Mouse (Mus musculus) stomach, embryonic 15.5 days (tissue): Measurements from ENCODE around the gene Xrra1. TPM values are rescaled to one million over a fixed set of nuclear protein-coding genes. Genes with fewer than 3 reads are reported as not detected.
A peak's percentile ranks its signal among the peaks of the same experiment; 100 is the strongest.
"Not testable (repeated sequence)": the region's sequence is repeated elsewhere in the genome, so short reads cannot be mapped to it uniquely, and the experiment has no call there.

Source experiments
- ATAC-seq: fragments of 200-750 bp; cut with Nextera tagmentation; 2 replicates; pipeline ENCODE4 v1.8.0; 2017; ENCODE audit warnings: low read depth, moderate number of reproducible peaks, moderate TSS enrichment; ENCODE audit not compliant: insufficient read depth, low FRiP score
- H3K27ac ChIP-seq: fragments of 300-500 bp; sonication (generic); 2 replicates; pipeline ENCODE4 v1.5.1; 2015; ENCODE audit warnings: mild to moderate bottlenecking, inconsistent platforms
- H3K27me3 ChIP-seq: fragments of 300-500 bp; sonication (generic); replicated peaks from 2 replicates; pipeline ENCODE4 v1.6.1; 2015; ENCODE audit warnings: inconsistent platforms
- H3K36me3 ChIP-seq: fragments of 300-500 bp; sonication (generic); 2 replicates; pipeline ENCODE4 v1.6.1; 2015; ENCODE audit warnings: inconsistent platforms
- H3K4me1 ChIP-seq: fragments of 300-500 bp; sonication (generic); 2 replicates; pipeline ENCODE4 v1.6.1; 2015; ENCODE audit warnings: inconsistent platforms
- H3K4me2 ChIP-seq: fragments of 300-500 bp; sonication (generic); 2 replicates; pipeline ENCODE4 v1.6.1; 2015; ENCODE audit warnings: mild to moderate bottlenecking, inconsistent platforms
- H3K4me3 ChIP-seq: fragments of 300-500 bp; sonication (generic); replicated peaks from 2 replicates; pipeline ENCODE4 v1.5.1; 2015; ENCODE audit warnings: inconsistent platforms
- H3K9ac ChIP-seq: fragments of 300-500 bp; sonication (generic); 2 replicates; pipeline ENCODE4 v1.6.1; 2015; ENCODE audit warnings: inconsistent platforms
- H3K9me3 ChIP-seq: fragments of 300-500 bp; sonication (generic); 2 replicates; pipeline ENCODE4 v1.6.1; 2016; ENCODE audit warnings: inconsistent platforms
- WGBS: fragments of 180-500 bp; shearing (Covaris S2); methylation state at CpG from one replicate; pipeline ENCODE4 v1.1.7; 2015; 5-methylcytosine and 5-hydroxymethylcytosine counted together
- polyA plus RNA-seq: library from polyadenylated mRNA; unstranded; fragments of >200 nt; fragmentation: Nextera tagmentation; extraction: Ambion mirVana; gene quantifications from 2 replicates; pipeline ENCODE4 v1.2.1, GENCODE M21; 2015

Xrra1 gene
- polyA plus RNA-seq: 0.21 and 0.35 TPM in 2 replicates

DNA sequence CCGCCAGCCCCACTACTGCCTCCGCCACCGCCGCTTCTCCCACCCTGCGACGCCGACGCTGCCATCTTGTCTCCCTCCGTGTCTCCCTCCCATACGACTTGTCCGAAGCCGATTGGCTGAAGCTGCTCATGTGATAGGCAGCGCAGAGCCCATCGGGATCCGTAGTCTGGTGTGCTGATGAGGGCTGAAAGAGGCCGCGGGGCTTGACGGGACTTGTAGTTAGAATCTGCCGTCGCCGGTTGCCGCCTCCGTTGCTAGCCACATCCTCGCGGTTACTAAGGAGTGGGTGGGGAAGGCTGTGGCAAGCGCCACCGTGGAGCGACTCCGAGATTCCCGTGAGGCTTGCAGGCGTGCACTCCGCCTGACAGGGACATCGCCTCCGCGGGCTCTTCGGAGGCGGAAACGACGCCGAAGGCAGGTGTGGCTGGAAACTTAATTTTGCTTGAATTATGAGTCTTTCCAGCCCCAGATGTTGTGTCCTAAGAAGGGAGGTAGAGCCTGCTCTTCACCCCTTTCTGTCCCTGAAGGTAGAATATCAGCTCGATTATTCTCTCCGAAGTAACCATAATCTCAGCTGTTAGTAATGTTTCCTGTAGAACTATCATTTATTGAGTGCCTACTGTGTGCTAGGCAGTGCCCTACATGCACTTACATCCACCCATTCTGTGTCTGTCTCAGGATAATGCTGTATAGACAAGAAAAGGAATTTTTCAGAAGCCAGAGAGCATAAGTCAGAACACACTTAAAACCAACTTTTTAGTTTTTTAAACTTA, at the start of gene Xrra1:
Xrra1 (plus strand) TSS at position 304 of the 773 bp plus-strand sequence.
- peaks cover 16% of the 10 kb centered on the region for H3K4me1 ChIP-seq
- peak within 1 kb of the TSS; percentile 81 for H3K9ac ChIP-seq
- H3K9me3 ChIP-seq: no peaks in the 10 kb centered on the region
- H3K36me3 ChIP-seq: peaks cover 6% of the 10 kb centered on the region
- under 1% methylated on average over 42 of the region's 42 CpGs for WGBS
- peak within 1 kb of the TSS; percentile 70; the same call in 1 of the 2 replicates for H3K27ac ChIP-seq
- peak within 1 kb of the TSS; percentile 82 for H3K4me2 ChIP-seq
- peak; percentile 98 for ATAC-seq
- H3K4me3 ChIP-seq: peak within 1 kb of the TSS; percentile 88
- no peaks in the 10 kb centered on the region for H3K27me3 ChIP-seq

DNA sequence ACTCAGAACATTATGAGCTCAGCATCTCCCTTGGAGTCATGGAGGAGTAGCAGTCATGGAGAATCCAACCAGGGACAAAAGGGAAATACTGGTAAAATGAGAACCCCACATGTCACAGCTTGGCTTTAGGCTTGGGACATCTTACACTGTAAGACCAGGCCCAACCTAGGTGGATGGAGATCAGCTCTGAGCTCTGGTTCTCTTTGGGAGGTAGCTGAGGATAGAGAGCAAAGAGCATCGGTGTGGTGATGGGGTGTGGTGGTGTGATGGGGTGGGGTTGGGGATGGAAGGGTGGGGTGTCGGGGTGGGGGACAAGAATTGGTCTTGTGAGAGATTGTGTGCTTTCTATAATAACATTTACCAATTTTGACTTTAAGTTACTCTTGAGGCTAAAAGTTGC, 48.1 kb upstream of the Xrra1 start:
- H3K4me1 ChIP-seq: no peaks in the 10 kb centered on the region
- H3K9ac ChIP-seq: no peak overlapping the region
- no peak overlapping the region for H3K27ac ChIP-seq
- H3K9me3 ChIP-seq: no peaks in the 10 kb centered on the region
- no peak for ATAC-seq
- H3K4me3 ChIP-seq: no peak overlapping the region
- WGBS: 62% methylated on average over 2 of the region's 2 CpGs
- H3K4me2 ChIP-seq: no peak overlapping the region
- H3K27me3 ChIP-seq: no peaks in the 10 kb centered on the region
- 0 out of 2 replicates have a peak, but pooled peaks cover 4% of the 10 kb centered on the region for H3K36me3 ChIP-seq

DNA sequence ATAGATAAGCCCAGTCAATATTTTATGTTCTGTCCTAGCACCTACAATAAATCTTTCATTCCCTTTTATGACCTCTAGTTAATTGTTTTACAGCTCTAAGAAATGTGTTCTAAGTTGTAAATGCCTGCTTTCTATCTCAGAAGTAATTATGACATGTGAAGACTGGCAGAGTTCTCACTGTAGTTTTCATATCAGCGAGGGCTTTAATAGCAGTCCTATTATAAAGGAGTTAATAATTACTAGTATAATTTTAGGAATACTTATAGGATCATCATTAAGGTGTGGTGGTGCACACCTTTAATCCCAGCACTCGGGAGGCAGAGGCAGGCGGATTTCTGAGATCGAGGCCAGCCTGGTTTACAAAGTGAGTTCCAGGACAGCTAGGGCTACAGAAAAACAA, 47.3 kb upstream of the Xrra1 start:
- no peak overlapping the region for H3K4me2 ChIP-seq
- no peak overlapping the region for H3K9ac ChIP-seq
- H3K36me3 ChIP-seq: 0 out of 2 replicates have a peak, but pooled peaks cover 4% of the 10 kb centered on the region
- H3K9me3 ChIP-seq: no peaks in the 10 kb centered on the region
- WGBS: 71% methylated on average over 4 of the region's 4 CpGs
- H3K27ac ChIP-seq: no peak overlapping the region
- H3K4me1 ChIP-seq: no peaks in the 10 kb centered on the region
- H3K4me3 ChIP-seq: no peak overlapping the region
- no peaks in the 10 kb centered on the region for H3K27me3 ChIP-seq
- ATAC-seq: no peak

DNA sequence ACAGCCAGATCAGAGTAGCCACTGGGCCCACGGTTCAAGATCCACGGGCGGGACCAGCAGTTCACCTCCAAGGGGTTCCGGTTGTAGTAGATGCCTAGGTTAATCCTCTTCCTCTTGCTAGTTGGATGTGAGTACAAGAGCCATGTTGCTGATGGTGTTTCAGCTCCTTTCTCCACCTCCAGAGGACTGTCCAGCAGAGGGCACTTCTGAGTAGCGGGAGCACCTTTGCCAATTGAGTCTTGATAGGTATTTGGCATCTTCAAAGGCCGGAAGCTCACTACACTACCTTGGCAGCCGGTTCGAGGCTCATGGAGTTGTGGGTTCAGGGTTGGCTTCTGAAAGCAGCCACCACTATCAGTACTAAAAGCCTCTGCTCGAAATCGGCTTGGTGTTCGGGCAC, 45.5 kb upstream of the Xrra1 start:
- H3K4me2 ChIP-seq: no peak overlapping the region
- no peaks in the 10 kb centered on the region for H3K27me3 ChIP-seq
- H3K4me3 ChIP-seq: no peak overlapping the region
- H3K36me3 ChIP-seq: 0 out of 2 replicates have a peak, but pooled peaks cover 4% of the 10 kb centered on the region
- no peak overlapping the region for H3K9ac ChIP-seq
- H3K27ac ChIP-seq: no peak overlapping the region
- H3K4me1 ChIP-seq: no peaks in the 10 kb centered on the region
- no peaks in the 10 kb centered on the region for H3K9me3 ChIP-seq
- no peak for ATAC-seq
- WGBS: 92% methylated on average over 11 of the region's 11 CpGs

DNA sequence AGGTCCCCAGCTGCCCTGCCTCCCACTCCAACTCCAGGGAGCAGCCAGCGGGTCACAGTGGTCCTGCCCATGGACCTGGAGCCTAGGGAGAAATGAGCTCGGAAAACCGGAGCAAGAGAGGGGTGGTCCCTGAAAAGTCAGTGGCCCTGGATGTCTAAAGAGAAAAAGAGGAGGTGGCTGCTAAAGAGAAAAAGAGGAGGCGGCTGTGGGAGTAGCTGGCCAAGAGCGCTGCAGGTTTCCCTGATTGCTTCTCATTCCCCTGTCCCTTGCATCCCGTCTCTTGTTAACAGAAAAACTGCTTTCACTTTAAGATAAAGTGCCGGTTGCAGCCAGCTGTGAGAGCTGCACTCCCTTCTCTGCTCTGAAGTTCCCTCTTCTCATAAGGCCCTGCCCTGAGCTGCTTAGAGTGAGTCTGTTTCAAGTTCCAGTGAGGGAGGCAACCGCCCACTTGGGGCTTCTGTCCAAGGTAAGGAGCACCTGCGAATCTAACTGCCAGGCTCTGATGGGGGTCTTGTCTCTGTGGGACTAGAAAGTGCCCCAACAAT, 40.7 kb upstream of the Xrra1 start:
- not testable (repeated sequence) for H3K4me3 ChIP-seq, H3K9ac ChIP-seq

DNA sequence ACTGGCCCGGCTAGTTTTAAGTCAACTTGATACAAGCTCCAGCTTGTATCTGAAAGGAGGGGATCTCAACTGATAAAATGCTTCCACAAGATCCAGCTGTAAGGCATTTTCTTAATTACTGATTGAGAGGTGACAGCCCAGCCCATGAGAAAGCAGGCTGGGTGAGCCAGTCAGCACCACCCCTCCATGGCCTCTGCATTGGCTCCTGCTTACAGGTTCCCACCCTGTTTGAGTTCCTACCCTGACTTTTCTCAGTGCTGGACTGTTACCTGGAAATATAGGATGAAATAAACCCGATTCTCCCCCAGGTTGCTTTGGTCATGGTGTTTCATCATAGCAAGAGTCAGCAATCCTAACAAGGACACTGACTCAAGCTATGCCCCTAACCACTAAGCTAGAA, 37.0 kb upstream of the Xrra1 start:
- Histone ChIP-seq H3K9ac (no peak overlapping the region), H3K4me3 (no peak overlapping the region), H3K27ac (peak overlapping the region; percentile 6; the same call in 1 of the 2 replicates), H3K4me2 (no peak overlapping the region), H3K27me3 (no peaks in the 10 kb centered on the region), H3K36me3 (no peaks in the 10 kb centered on the region), H3K4me1 (0 out of 2 replicates have a peak, but pooled peaks cover 4% of the 10 kb centered on the region), H3K9me3 (no peaks in the 10 kb centered on the region)
- no peak for ATAC-seq
- 74% methylated on average over 2 of the region's 2 CpGs for WGBS

More for the DNA sequence above, 40.7 kb upstream of the Xrra1 start:
- WGBS: 29% methylated on average over 9 of the region's 9 CpGs
- not testable (repeated sequence) for H3K27me3 ChIP-seq, H3K4me1 ChIP-seq, H3K9me3 ChIP-seq, H3K36me3 ChIP-seq, H3K27ac ChIP-seq
- 0 out of 2 replicates have a peak overlapping the region, but pooled peaks have one; percentile 23 for H3K4me2 ChIP-seq
- ATAC-seq: 0 out of 2 replicates have a peak, but pooled peaks have one; percentile 18

DNA sequence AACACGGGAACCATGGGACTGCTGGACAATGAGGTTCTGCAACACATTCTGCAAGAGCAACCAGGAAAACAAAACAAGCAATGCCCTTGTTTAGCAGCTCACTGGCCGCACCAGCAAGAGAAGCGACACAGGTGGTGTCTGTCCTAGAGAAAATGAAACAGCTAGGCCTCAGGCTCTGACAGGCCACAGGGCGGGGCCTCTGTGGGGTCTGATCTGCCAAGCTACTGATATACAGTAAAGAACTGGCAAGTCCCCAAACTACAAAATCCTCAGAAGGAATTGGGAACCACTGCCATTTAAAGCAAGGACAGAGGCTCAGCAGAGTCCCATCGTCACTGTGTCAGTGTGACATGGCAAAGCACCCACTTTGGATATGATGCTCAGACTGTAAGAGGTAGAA, 36.5 kb upstream of the Xrra1 start:
- Histone ChIP-seq H3K36me3 (no peaks in the 10 kb centered on the region), H3K4me1 (0 out of 2 replicates have a peak, but pooled peaks cover 4% of the 10 kb centered on the region)
- 0 out of 2 replicates have a peak, but pooled peaks have one; percentile 59 for ATAC-seq

DNA sequence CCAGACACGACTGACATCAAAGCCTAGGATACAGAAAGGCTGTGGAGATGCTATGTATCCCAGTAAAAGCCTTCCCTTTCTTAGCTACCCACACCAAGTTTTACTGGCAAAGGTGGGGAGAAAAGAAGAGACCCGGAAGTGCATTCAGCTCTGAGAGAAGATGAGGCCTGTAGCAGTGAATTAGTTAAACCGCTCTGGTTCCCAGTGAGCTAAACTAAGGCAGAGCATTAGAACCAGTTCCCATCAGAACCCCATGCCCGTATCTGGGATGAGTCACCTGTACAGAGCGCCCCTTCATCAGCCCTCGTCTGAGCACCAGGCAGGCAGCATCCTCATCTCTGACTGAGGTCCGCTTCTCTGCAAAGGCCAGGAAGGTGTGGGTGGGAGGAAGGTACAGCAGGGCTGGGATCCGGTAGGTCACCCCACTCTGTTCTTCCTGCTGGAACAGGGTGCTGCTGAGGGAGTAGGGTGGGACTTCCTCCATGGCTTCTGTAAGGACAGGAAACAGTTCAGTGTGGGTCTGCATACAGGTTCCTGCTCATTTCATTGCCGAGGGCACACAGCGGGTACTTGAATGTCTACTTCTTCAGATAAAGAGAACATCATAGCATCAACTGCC, 35.8 kb upstream of the Xrra1 start:
- H3K27ac ChIP-seq: no peak overlapping the region

More for the DNA sequence above, 36.5 kb upstream of the Xrra1 start:
- Histone ChIP-seq H3K27ac (peak overlapping the region; percentile 6; the same call in 1 of the 2 replicates), H3K4me2 (no peak overlapping the region), H3K9ac (no peak overlapping the region), H3K4me3 (no peak overlapping the region), H3K27me3 (no peaks in the 10 kb centered on the region), H3K9me3 (no peaks in the 10 kb centered on the region)
- 57% methylated on average over 5 of the region's 5 CpGs for WGBS

DNA sequence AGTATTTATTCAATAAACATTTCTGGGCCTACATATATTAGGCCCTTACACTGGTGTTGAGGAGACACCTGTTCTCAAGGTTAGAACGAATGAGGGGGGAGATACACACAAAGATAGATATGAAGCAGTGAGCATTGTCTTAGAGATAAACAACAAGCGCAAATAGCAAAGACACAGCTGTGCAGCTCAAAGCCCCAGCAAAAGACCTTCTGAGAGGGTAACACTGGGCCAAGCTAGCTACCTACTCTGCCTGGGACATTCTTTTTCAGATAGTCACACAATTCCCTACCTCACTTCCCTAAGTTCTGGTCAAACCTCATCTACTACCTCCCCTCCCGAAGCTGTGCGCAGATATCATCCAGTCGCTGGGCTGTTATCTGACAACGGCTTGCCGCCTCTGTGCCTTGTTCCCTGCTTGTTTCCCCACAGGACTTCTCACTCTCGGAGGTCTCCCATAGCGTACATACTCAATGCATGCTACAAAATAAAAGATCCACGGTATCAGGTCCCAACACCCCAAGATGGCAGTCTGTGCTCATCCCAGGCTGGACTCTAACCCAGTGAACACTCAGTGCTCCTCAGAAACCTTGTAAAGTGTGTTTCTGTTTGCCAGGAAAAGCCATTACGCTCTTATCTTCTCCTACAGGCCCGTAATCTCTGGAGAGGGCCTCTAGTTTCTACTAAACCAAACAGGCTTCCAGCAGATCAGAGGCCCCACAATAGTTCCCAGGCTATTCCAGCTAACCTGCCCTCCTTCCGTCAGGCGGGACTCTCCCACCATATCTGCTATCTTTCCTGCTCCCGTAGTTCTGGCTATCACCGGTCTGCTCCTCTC, 34.0 kb upstream of the Xrra1 start:
- WGBS: 68% methylated on average over 16 of the region's 16 CpGs
- ATAC-seq: peak; percentile 66
- no peaks in the 10 kb centered on the region for H3K27me3 ChIP-seq
- no peaks in the 10 kb centered on the region for H3K36me3 ChIP-seq
- H3K9ac ChIP-seq: no peak overlapping the region
- H3K27ac ChIP-seq: peak overlapping the region; percentile 71; the same call in 1 of the 2 replicates
- no peaks in the 10 kb centered on the region for H3K9me3 ChIP-seq
- peak overlapping the region; percentile 20; the same call in 1 of the 2 replicates for H3K4me2 ChIP-seq
- H3K4me3 ChIP-seq: no peak overlapping the region
- H3K4me1 ChIP-seq: 0 out of 2 replicates have a peak, but pooled peaks cover 7% of the 10 kb centered on the region

More for the DNA sequence above, 35.8 kb upstream of the Xrra1 start:
- Histone ChIP-seq H3K4me3 (no peak overlapping the region), H3K27me3 (no peaks in the 10 kb centered on the region), H3K36me3 (no peaks in the 10 kb centered on the region), H3K9me3 (no peaks in the 10 kb centered on the region), H3K9ac (no peak overlapping the region), H3K4me1 (0 out of 2 replicates have a peak, but pooled peaks cover 7% of the 10 kb centered on the region), H3K4me2 (no peak overlapping the region)
- 88% methylated on average over 10 of the region's 10 CpGs for WGBS
- no peak for ATAC-seq

DNA sequence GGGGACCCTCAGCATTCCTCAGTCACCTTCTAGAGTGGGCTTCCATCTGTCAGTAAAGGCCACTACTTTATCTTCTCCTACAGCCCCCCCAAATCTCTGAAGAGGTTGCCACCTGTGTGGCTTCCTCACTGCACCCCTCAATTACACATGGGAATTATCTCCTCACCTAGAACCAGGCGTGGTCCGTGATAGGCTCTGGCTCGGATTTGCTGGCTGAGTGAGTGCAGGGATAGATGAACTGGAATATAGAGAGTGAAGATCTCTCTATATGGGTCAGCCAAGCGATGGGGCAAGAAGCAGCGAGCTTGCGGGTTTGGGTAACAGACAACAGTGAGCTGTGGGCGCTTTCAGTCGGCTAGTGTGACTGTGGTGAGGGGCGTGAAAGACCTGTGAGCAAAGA, 33.4 kb upstream of the Xrra1 start:
- Histone ChIP-seq H3K9me3 (no peaks in the 10 kb centered on the region), H3K4me3 (no peak overlapping the region), H3K27ac (peak overlapping the region; percentile 71), H3K4me2 (peak overlapping the region; percentile 20; the same call in 1 of the 2 replicates), H3K27me3 (no peaks in the 10 kb centered on the region), H3K36me3 (no peaks in the 10 kb centered on the region), H3K4me1 (0 out of 2 replicates have a peak, but pooled peaks cover 7% of the 10 kb centered on the region), H3K9ac (no peak overlapping the region)
- ATAC-seq: no peak
- 81% methylated on average over 9 of the region's 9 CpGs for WGBS

DNA sequence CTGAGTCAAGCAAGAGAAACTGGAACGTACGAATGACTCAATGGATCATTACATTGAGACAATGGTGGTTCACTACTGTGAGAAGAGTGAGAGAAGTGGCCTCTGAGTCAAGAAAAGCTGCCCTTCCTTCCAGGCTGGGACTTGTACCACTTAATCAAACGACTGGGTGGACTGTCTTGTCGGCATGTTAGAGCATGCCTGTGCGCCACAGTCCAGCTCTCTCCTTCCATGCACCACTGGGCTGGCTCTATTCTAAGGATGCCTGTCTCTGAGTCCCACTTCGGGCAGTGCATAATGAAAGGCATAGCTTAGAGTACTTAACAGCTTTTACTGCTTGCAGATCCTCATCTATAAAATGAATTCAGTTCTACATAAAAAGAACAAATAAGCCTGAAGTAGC, 32.8 kb upstream of the Xrra1 start:
- H3K9ac ChIP-seq: no peak overlapping the region
- 67% methylated on average over 6 of the region's 6 CpGs for WGBS
- no peaks in the 10 kb centered on the region for H3K36me3 ChIP-seq
- H3K4me2 ChIP-seq: peak overlapping the region; percentile 20; the same call in 1 of the 2 replicates
- H3K4me1 ChIP-seq: 0 out of 2 replicates have a peak, but pooled peaks cover 7% of the 10 kb centered on the region
- no peaks in the 10 kb centered on the region for H3K27me3 ChIP-seq
- no peak for ATAC-seq
- no peaks in the 10 kb centered on the region for H3K9me3 ChIP-seq
- H3K27ac ChIP-seq: peak overlapping the region; percentile 71
- no peak overlapping the region for H3K4me3 ChIP-seq
